Mouse (Mus musculus) heart, adult 2 months (tissue): ENCODE results near the gene Jpt2.
"Not testable (repeated sequence)": the region's sequence is repeated elsewhere in the genome, so short reads cannot be mapped to it uniquely, and the experiment has no call there.

ENCODE experiments used
- CTCF ChIP-seq: fragments of 200-600 bp; IDR thresholded peaks from 2 replicates; pipeline ENCODE4 v1.8.1; 2022; ENCODE audit warnings: antibody characterized with exemption, mild to moderate bottlenecking, moderate library complexity
- EP300 ChIP-seq: fragments of 200-500 bp; IDR thresholded peaks from 2 replicates; pipeline ENCODE4 v1.6.1; 2011; ENCODE audit warnings: low read depth, low read length, control low read depth; ENCODE audit not compliant: insufficient read depth
- POLR2A ChIP-seq: fragments of 200-500 bp; IDR thresholded peaks from 2 replicates; pipeline ENCODE4 v1.6.1; 2011; ENCODE audit warnings: mild to moderate bottlenecking, low read depth, low read length, control low read depth; ENCODE audit not compliant: insufficient read depth

GRCm38 (mm10) chr17:24943589-24943988 is 16.9 kb downstream of the Jpt2 start:
- not testable (repeated sequence) for TF ChIP-seq CTCF, POLR2A, EP300
